Mouse (Mus musculus): ENCODE results near the gene Pde4d. TPM values are rescaled to one million over a fixed set of nuclear protein-coding genes. Genes with fewer than 3 reads are reported as not detected.

Gene Pde4d
- polyA plus RNA-seq, 1 experiment from 2014 or later = 14.8 TPM

GRCm38 (mm10) chr13:109268659-109269322, 819.0 kb downstream of the Pde4d start:
- Histone ChIP-seq H3K4me1 (ENCODE audit: control insufficient read depth, insufficient read depth, low read length) (no peaks in the 10 kb centered on the region), H3K4me3 (ENCODE audit: low read length) (no peak overlapping the region), H3K36me3 (ENCODE audit: control insufficient read depth, insufficient read depth, low read length) (no peaks in the 10 kb centered on the region), H3K9me3 (ENCODE audit: control insufficient read depth, low read length) (no peaks in the 10 kb centered on the region), H3K9ac (ENCODE audit: low read depth, low read length) (no peak overlapping the region), H3K27me3 (ENCODE audit: control insufficient read depth, insufficient read depth, low read length) (no peaks in the 10 kb centered on the region), H3K4me2 (replicated peaks; ENCODE audit: low read depth, low read length) (no peak overlapping the region), H3K27ac (ENCODE audit: low read depth, low read length) (no peak overlapping the region)
- ATAC-seq (ENCODE audit: low FRiP score, low TSS enrichment) = no peak
- WGBS = 92% methylated on average over 4 of the region's 4 CpGs

GRCm38 (mm10) chr13:109274869-109275268, 825.1 kb downstream of the Pde4d start:
- no peak overlapping the region for H3K9ac ChIP-seq (ENCODE audit: low read depth, low read length)
- WGBS = 93% methylated on average over 10 of the region's 10 CpGs
- no peaks in the 10 kb centered on the region for H3K9me3 ChIP-seq (ENCODE audit: control insufficient read depth, low read length)
- H3K4me3 ChIP-seq (ENCODE audit: low read length) = no peak overlapping the region
- peaks cover 10% of the 10 kb centered on the region for H3K4me1 ChIP-seq (ENCODE audit: control insufficient read depth, insufficient read depth, low read length)
- no peak overlapping the region for H3K4me2 ChIP-seq (replicated peaks; ENCODE audit: low read depth, low read length)
- ATAC-seq (ENCODE audit: low FRiP score, low TSS enrichment) = no peak
- no peaks in the 10 kb centered on the region for H3K36me3 ChIP-seq (ENCODE audit: control insufficient read depth, insufficient read depth, low read length)
- H3K27me3 ChIP-seq (ENCODE audit: control insufficient read depth, insufficient read depth, low read length) = no peaks in the 10 kb centered on the region
- H3K27ac ChIP-seq (ENCODE audit: low read depth, low read length) = no peak overlapping the region

- no peak overlapping the region for H3K4me2 ChIP-seq (replicated peaks; ENCODE audit: low read depth, low read length)
- H3K4me1 ChIP-seq (ENCODE audit: control insufficient read depth, insufficient read depth, low read length) = peaks cover 10% of the 10 kb centered on the region
- H3K4me3 ChIP-seq (ENCODE audit: low read length) = no peak overlapping the region
- peak; percentile 34; the same call in 1 of the 2 replicates for ATAC-seq (ENCODE audit: low FRiP score, low TSS enrichment)
- no peaks in the 10 kb centered on the region for H3K27me3 ChIP-seq (ENCODE audit: control insufficient read depth, insufficient read depth, low read length)
- 13% methylated on average over 7 of the region's 7 CpGs for WGBS
- no peak overlapping the region for H3K9ac ChIP-seq (ENCODE audit: low read depth, low read length)
- H3K27ac ChIP-seq (ENCODE audit: low read depth, low read length) = no peak overlapping the region
- no peaks in the 10 kb centered on the region for H3K9me3 ChIP-seq (ENCODE audit: control insufficient read depth, low read length)
- no peaks in the 10 kb centered on the region for H3K36me3 ChIP-seq (ENCODE audit: control insufficient read depth, insufficient read depth, low read length)
These were observed 828.0 kb downstream of the Pde4d start for GRCm38 (mm10) chr13:109277792-109278191.

- Histone ChIP-seq H3K36me3 (ENCODE audit: control insufficient read depth, insufficient read depth, low read length) (no peaks in the 10 kb centered on the region), H3K9me3 (ENCODE audit: control insufficient read depth, low read length) (no peaks in the 10 kb centered on the region), H3K9ac (ENCODE audit: low read depth, low read length) (no peak overlapping the region), H3K27ac (ENCODE audit: low read depth, low read length) (no peak overlapping the region), H3K4me1 (ENCODE audit: control insufficient read depth, insufficient read depth, low read length) (peaks cover 10% of the 10 kb centered on the region), H3K4me2 (replicated peaks; ENCODE audit: low read depth, low read length) (no peak overlapping the region), H3K4me3 (ENCODE audit: low read length) (no peak overlapping the region), H3K27me3 (ENCODE audit: control insufficient read depth, insufficient read depth, low read length) (no peaks in the 10 kb centered on the region)
- 50% methylated on average over 10 of the region's 10 CpGs for WGBS
- ATAC-seq (ENCODE audit: low FRiP score, low TSS enrichment) = no peak
These were observed 828.8 kb downstream of the Pde4d start for GRCm38 (mm10) chr13:109278504-109278912.

- H3K36me3 ChIP-seq (ENCODE audit: control insufficient read depth, insufficient read depth, low read length) = no peaks in the 10 kb centered on the region
- ATAC-seq (ENCODE audit: low FRiP score, low TSS enrichment) = no peak
- peaks cover 10% of the 10 kb centered on the region for H3K4me1 ChIP-seq (ENCODE audit: control insufficient read depth, insufficient read depth, low read length)
- H3K9ac ChIP-seq (ENCODE audit: low read depth, low read length) = no peak overlapping the region
- 72% methylated on average over 6 of the region's 6 CpGs for WGBS
- H3K27me3 ChIP-seq (ENCODE audit: control insufficient read depth, insufficient read depth, low read length) = no peaks in the 10 kb centered on the region
- no peak overlapping the region for H3K27ac ChIP-seq (ENCODE audit: low read depth, low read length)
- H3K9me3 ChIP-seq (ENCODE audit: control insufficient read depth, low read length) = no peaks in the 10 kb centered on the region
- H3K4me3 ChIP-seq (ENCODE audit: low read length) = no peak overlapping the region
- no peak overlapping the region for H3K4me2 ChIP-seq (replicated peaks; ENCODE audit: low read depth, low read length)
These were observed 829.5 kb downstream of the Pde4d start for GRCm38 (mm10) chr13:109279211-109279610.

GRCm38 (mm10) chr13:109280433-109280832, 830.7 kb downstream of the Pde4d start:
- no peak overlapping the region for H3K9ac ChIP-seq (ENCODE audit: low read depth, low read length)
- no peaks in the 10 kb centered on the region for H3K36me3 ChIP-seq (ENCODE audit: control insufficient read depth, insufficient read depth, low read length)
- no peak overlapping the region for H3K4me2 ChIP-seq (replicated peaks; ENCODE audit: low read depth, low read length)
- no peaks in the 10 kb centered on the region for H3K9me3 ChIP-seq (ENCODE audit: control insufficient read depth, low read length)
- no peak overlapping the region for H3K4me3 ChIP-seq (ENCODE audit: low read length)
- H3K27me3 ChIP-seq (ENCODE audit: control insufficient read depth, insufficient read depth, low read length) = no peaks in the 10 kb centered on the region
- peaks cover 10% of the 10 kb centered on the region for H3K4me1 ChIP-seq (ENCODE audit: control insufficient read depth, insufficient read depth, low read length)
- 93% methylated on average over 5 of the region's 5 CpGs for WGBS
- H3K27ac ChIP-seq (ENCODE audit: low read depth, low read length) = no peak overlapping the region
- ATAC-seq (ENCODE audit: low FRiP score, low TSS enrichment) = no peak

GRCm38 (mm10) chr13:109287465-109287864, 837.7 kb downstream of the Pde4d start:
- Histone ChIP-seq H3K27me3 (ENCODE audit: control insufficient read depth, insufficient read depth, low read length) (no peaks in the 10 kb centered on the region), H3K4me3 (ENCODE audit: low read length) (no peak overlapping the region), H3K4me2 (replicated peaks; ENCODE audit: low read depth, low read length) (no peak overlapping the region), H3K27ac (ENCODE audit: low read depth, low read length) (no peak overlapping the region), H3K9me3 (ENCODE audit: control insufficient read depth, low read length) (no peaks in the 10 kb centered on the region), H3K9ac (ENCODE audit: low read depth, low read length) (no peak overlapping the region), H3K4me1 (ENCODE audit: control insufficient read depth, insufficient read depth, low read length) (no peaks in the 10 kb centered on the region), H3K36me3 (ENCODE audit: control insufficient read depth, insufficient read depth, low read length) (no peaks in the 10 kb centered on the region)
- ATAC-seq (ENCODE audit: low FRiP score, low TSS enrichment) = no peak
- 76% methylated on average over 6 of the region's 6 CpGs for WGBS

GRCm38 (mm10) chr13:109290922-109291321, 841.2 kb downstream of the Pde4d start:
- WGBS = 34% methylated on average over 4 of the region's 4 CpGs
- Histone ChIP-seq H3K9ac (ENCODE audit: low read depth, low read length) (no peak overlapping the region), H3K4me2 (replicated peaks; ENCODE audit: low read depth, low read length) (no peak overlapping the region), H3K36me3 (ENCODE audit: control insufficient read depth, insufficient read depth, low read length) (no peaks in the 10 kb centered on the region), H3K27me3 (ENCODE audit: control insufficient read depth, insufficient read depth, low read length) (no peaks in the 10 kb centered on the region), H3K4me3 (ENCODE audit: low read length) (no peak overlapping the region), H3K27ac (ENCODE audit: low read depth, low read length) (no peak overlapping the region), H3K9me3 (ENCODE audit: control insufficient read depth, low read length) (no peaks in the 10 kb centered on the region), H3K4me1 (ENCODE audit: control insufficient read depth, insufficient read depth, low read length) (no peaks in the 10 kb centered on the region)
- no peak for ATAC-seq (ENCODE audit: low FRiP score, low TSS enrichment)

- no peak overlapping the region for H3K4me2 ChIP-seq (replicated peaks; ENCODE audit: low read depth, low read length)
- H3K4me3 ChIP-seq (ENCODE audit: low read length) = no peak overlapping the region
- H3K9me3 ChIP-seq (ENCODE audit: control insufficient read depth, low read length) = no peaks in the 10 kb centered on the region
- no peaks in the 10 kb centered on the region for H3K4me1 ChIP-seq (ENCODE audit: control insufficient read depth, insufficient read depth, low read length)
- no peaks in the 10 kb centered on the region for H3K27me3 ChIP-seq (ENCODE audit: control insufficient read depth, insufficient read depth, low read length)
- ATAC-seq (ENCODE audit: low FRiP score, low TSS enrichment) = no peak
- no peak overlapping the region for H3K9ac ChIP-seq (ENCODE audit: low read depth, low read length)
- no peak overlapping the region for H3K27ac ChIP-seq (ENCODE audit: low read depth, low read length)
- H3K36me3 ChIP-seq (ENCODE audit: control insufficient read depth, insufficient read depth, low read length) = no peaks in the 10 kb centered on the region
These were observed 843.3 kb downstream of the Pde4d start for GRCm38 (mm10) chr13:109293011-109293410.

Data from kidney, embryonic 14.5 days (tissue).